Mouse (Mus musculus) kidney, embryonic 16.5 days (tissue): ENCODE data around the gene Edar. TPM values are rescaled to one million over a fixed set of nuclear protein-coding genes. Genes with fewer than 3 reads are reported as not detected.

Experiments
- ATAC-seq: fragments of 200-750 bp; cut with Nextera tagmentation; 2 replicates; pipeline ENCODE4 v1.8.0; 2017; ENCODE audit warnings: moderate TSS enrichment; ENCODE audit not compliant: low FRiP score, low TSS enrichment
- H3K27ac ChIP-seq: fragments of 300-500 bp; sonication (generic); 2 replicates; pipeline ENCODE4 v1.5.1; 2014; ENCODE audit warnings: low read length
- H3K27me3 ChIP-seq: fragments of 300-500 bp; sonication (generic); 2 replicates; pipeline ENCODE4 v1.6.1; 2014; ENCODE audit warnings: low read length, control low read depth, mixed read lengths; ENCODE audit not compliant: insufficient read depth
- H3K36me3 ChIP-seq: fragments of 300-500 bp; sonication (generic); 2 replicates; pipeline ENCODE4 v1.6.1; 2014; ENCODE audit warnings: low read length, control low read depth, mixed read lengths; ENCODE audit not compliant: insufficient read depth
- H3K4me1 ChIP-seq: fragments of 300-500 bp; sonication (generic); 2 replicates; pipeline ENCODE4 v1.6.1; 2014; ENCODE audit warnings: low read length, control low read depth, mixed read lengths; ENCODE audit not compliant: insufficient read depth
- H3K4me2 ChIP-seq: fragments of 300-500 bp; sonication (generic); replicated peaks from 2 replicates; pipeline ENCODE4 v1.6.1; 2014; ENCODE audit warnings: low read depth, low read length
- H3K4me3 ChIP-seq: fragments of 300-500 bp; sonication (generic); 2 replicates; pipeline ENCODE4 v1.5.1; 2014; ENCODE audit warnings: mild to moderate bottlenecking, low read length
- H3K9ac ChIP-seq: fragments of 300-500 bp; sonication (generic); replicated peaks from 2 replicates; pipeline ENCODE4 v1.6.1; 2014; ENCODE audit warnings: low read length
- H3K9me3 ChIP-seq: fragments of 300-500 bp; sonication (generic); 2 replicates; pipeline ENCODE4 v1.6.1; 2016; ENCODE audit warnings: low read length, control low read depth
- WGBS: fragments of 180-500 bp; shearing (Covaris S2); extraction: QIAGEN DNeasy Blood & Tissue Kit; methylation state at CpG from one replicate; pipeline ENCODE4 v1.1.7; 2014; 5-methylcytosine and 5-hydroxymethylcytosine counted together
- polyA plus RNA-seq: library from polyadenylated mRNA; unstranded; fragments of >200 nt; fragmentation: Nextera tagmentation; extraction: Ambion mirVana; gene quantifications from 2 replicates; pipeline ENCODE4 v1.2.1, GENCODE M21; 2015

Edar gene
- polyA plus RNA-seq, 1 experiment from 2014 or later = 0.40 TPM

DNA sequence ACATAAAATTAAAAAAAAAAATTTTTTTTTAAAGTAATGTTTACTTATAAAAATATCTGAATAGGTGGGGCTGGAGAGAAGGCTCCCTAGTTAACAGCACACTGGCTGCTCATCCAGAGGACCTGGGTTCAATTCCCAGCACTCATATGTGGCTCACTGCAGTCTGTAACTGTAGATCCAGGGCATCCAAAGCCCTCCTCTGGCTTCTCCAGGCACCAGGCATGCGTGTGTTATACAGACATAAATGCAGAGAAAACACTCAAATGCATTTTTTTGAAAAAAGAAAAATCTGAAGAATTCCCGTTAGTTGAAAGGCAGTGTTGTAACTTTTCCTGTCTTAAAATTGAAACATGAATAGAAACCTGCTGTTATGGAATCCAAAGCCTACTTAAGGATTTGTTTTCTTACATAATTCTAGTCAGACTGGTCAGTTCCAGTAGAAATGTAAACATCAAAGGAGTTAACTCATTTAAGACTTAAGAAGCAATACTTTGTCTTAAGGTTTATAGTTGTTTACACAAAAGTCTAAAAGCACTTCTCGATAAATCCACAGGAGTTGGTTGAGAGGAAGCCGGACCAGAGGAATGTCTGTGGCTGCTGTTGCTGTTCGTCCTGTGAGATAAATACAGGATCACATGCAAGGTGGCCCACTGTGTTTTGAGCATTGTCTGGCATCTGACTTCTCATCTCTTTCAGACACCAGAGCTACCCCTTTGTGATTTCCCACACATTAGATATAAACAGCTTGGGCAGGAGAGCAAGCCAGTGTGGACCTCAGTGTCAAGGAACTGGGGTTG lies 89.8 kb downstream of the Edar start:
- Histone ChIP-seq H3K27ac (no peak overlapping the region; the same call in 1 of the 2 replicates), H3K4me2 (no peak overlapping the region), H3K9ac (no peak overlapping the region), H3K36me3 (no peaks in the 10 kb centered on the region), H3K4me1 (no peaks in the 10 kb centered on the region), H3K4me3 (no peak overlapping the region), H3K27me3 (no peaks in the 10 kb centered on the region), H3K9me3 (no peaks in the 10 kb centered on the region)
- 55% methylated on average over 5 of the region's 5 CpGs for WGBS
- peak; percentile 31; the same call in 1 of the 2 replicates for ATAC-seq

DNA sequence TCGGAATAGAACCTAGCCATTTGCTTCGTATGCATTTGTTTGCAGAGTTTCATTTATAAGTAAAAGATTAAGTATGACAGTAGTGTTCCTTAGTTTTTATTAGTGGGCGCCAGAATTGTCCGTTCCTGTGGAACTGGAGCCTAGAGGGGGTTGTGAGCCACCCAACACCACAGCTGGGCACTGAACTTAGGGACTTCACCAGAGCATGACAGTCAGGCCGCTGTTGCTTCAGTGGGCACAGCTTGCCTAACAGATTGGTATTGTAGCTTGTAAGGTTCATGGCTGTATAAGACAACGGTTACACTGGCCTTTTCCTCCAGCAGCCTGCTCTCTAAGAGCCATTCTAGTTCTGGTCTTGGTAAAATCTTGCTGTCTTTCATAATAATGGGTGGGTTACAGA lies 114.9 kb downstream of the Edar start:
- 67% methylated on average over 6 of the region's 6 CpGs for WGBS
- no peak overlapping the region for H3K27ac ChIP-seq
- H3K36me3 ChIP-seq = no peaks in the 10 kb centered on the region
- peak; percentile 83; the same call in 1 of the 2 replicates for ATAC-seq
- no peak overlapping the region for H3K4me3 ChIP-seq
- H3K9me3 ChIP-seq = no peaks in the 10 kb centered on the region
- no peak overlapping the region for H3K4me2 ChIP-seq
- no peaks in the 10 kb centered on the region for H3K27me3 ChIP-seq
- no peaks in the 10 kb centered on the region; the same call in 1 of the 2 replicates for H3K4me1 ChIP-seq
- no peak overlapping the region for H3K9ac ChIP-seq

GRCm38 (mm10) chr10:58559901-58560300 lies 115.6 kb downstream of the Edar start:
- WGBS = 19% methylated on average over 3 of the region's 3 CpGs
- no peaks in the 10 kb centered on the region for H3K36me3 ChIP-seq
- no peak overlapping the region for H3K27ac ChIP-seq
- ATAC-seq = 0 out of 2 replicates have a peak, but pooled peaks have one; percentile 31
- no peak overlapping the region for H3K4me3 ChIP-seq
- no peaks in the 10 kb centered on the region for H3K27me3 ChIP-seq
- H3K4me1 ChIP-seq = no peaks in the 10 kb centered on the region; the same call in 1 of the 2 replicates
- H3K4me2 ChIP-seq = no peak overlapping the region
- H3K9me3 ChIP-seq = no peaks in the 10 kb centered on the region
- no peak overlapping the region for H3K9ac ChIP-seq

GRCm38 (mm10) chr10:58559098-58559497 lies 116.4 kb downstream of the Edar start:
- Histone ChIP-seq H3K27ac (no peak overlapping the region), H3K4me1 (no peaks in the 10 kb centered on the region; the same call in 1 of the 2 replicates), H3K9me3 (no peaks in the 10 kb centered on the region), H3K9ac (no peak overlapping the region), H3K36me3 (no peaks in the 10 kb centered on the region), H3K27me3 (no peaks in the 10 kb centered on the region), H3K4me2 (no peak overlapping the region), H3K4me3 (no peak overlapping the region)
- 35% methylated on average over 7 of the region's 7 CpGs for WGBS
- peak; percentile 57; the same call in 1 of the 2 replicates for ATAC-seq

GRCm38 (mm10) chr10:58554693-58555387 lies 120.6 kb downstream of the Edar start:
- H3K9ac ChIP-seq = no peak overlapping the region
- ATAC-seq = no peak
- H3K36me3 ChIP-seq = no peaks in the 10 kb centered on the region
- 88% methylated on average over 8 of the region's 8 CpGs for WGBS
- no peak overlapping the region for H3K27ac ChIP-seq
- H3K4me3 ChIP-seq = no peak overlapping the region
- H3K9me3 ChIP-seq = no peaks in the 10 kb centered on the region
- no peaks in the 10 kb centered on the region for H3K27me3 ChIP-seq
- H3K4me1 ChIP-seq = no peaks in the 10 kb centered on the region
- no peak overlapping the region for H3K4me2 ChIP-seq

Other genes starting within 250 kb of the Edar start
- 20.0 and 20.7 TPM in 2 replicates for gene Ranbp2, start 228.7 kb downstream of the Edar start, polyA plus RNA-seq
- gene Ccdc138, start 177.7 kb downstream of the Edar start, polyA plus RNA-seq = 8.6 and 12.0 TPM in 2 replicates
- gene Gm17542, start 42.6 kb upstream of the Edar start, polyA plus RNA-seq = not detected in 2 replicates
- 0.78 and 0.89 TPM in 2 replicates for gene Sh3rf3, start 137.7 kb upstream of the Edar start, polyA plus RNA-seq